Mouse (Mus musculus): Measurements from ENCODE around the gene Hnrnpa3. TPM values are rescaled to one million over a fixed set of nuclear protein-coding genes. Genes with fewer than 3 reads are reported as not detected.
A peak's percentile ranks its signal among the peaks of the same experiment; 100 is the strongest.
"Not testable (repeated sequence)": the region's sequence is repeated elsewhere in the genome, so short reads cannot be mapped to it uniquely, and the experiment has no call there.

Gene Hnrnpa3
- polyA plus RNA-seq, 1 experiment from 2014 or later: 86.9 TPM

DNA sequence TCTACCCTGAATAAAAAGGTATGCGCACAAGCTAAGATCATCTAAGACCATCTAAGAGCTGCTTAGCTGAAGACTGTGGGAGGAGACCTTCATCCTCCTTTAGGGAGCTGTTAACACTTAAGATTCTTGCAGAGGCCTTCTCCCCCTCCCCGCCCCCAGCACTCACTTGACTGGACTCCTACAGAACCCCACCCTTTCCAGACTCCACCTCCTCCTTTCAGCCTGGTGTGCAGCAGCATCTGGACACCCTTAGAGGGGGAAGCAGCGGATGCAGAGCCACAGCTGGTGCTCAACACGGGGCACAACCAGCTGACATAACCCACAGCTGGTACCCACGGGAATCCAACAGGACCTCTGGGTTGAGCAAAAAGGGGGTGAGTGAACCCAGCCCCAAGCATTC lies 25.3 kb upstream of the Hnrnpa3 start:
- WGBS (ENCODE audit: insufficient replicate concordance): 77% methylated on average over 5 of the region's 5 CpGs
- Histone ChIP-seq H3K4me2 (ENCODE audit: low read depth, low read length) (no peak overlapping the region), H3K27me3 (ENCODE audit: insufficient read depth, low read length) (no peaks in the 10 kb centered on the region), H3K9ac (replicated peaks) (no peak overlapping the region), H3K4me3 (ENCODE audit: low read depth, low read length) (no peak overlapping the region), H3K9me3 (ENCODE audit: low read length) (no peaks in the 10 kb centered on the region), H3K4me1 (ENCODE audit: insufficient read depth) (peaks cover 23% of the 10 kb centered on the region), H3K27ac (ENCODE audit: low read depth) (peak overlapping the region; percentile 80), H3K36me3 (replicated peaks; ENCODE audit: insufficient read depth, low read length) (no peaks in the 10 kb centered on the region)
- ATAC-seq: no peak
- DNase-seq: peak; percentile 37
- no peak for TF ChIP-seq EP300 (IDR thresholded peaks at IDR 0.05; ENCODE audit: low read depth)
- TF ChIP-seq CTCF (IDR thresholded peaks at IDR 0.05; ENCODE audit: low read depth): no peak

DNA sequence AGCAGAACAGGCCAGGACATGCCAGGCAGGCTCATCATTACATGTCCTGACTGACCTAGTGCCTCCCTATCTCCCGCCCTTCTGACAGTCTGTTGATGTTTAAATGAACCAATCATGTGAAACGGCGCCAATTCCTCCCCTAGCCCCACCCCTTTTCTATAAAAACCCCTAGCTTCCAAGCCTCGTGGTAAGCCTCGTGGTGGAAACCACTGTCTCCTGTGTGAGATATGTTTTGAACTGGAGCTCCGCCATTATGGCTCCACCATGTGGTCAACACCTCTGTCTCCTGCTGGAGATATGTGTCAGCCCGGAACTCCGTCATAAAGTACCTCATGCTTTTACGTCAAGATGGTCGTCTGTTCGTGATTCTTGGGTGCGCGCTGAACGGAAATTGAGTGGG lies 24.6 kb upstream of the Hnrnpa3 start:
- not testable (repeated sequence) for H3K27me3 ChIP-seq (ENCODE audit: insufficient read depth, low read length); H3K4me3 ChIP-seq (ENCODE audit: low read depth, low read length); H3K36me3 ChIP-seq (replicated peaks; ENCODE audit: insufficient read depth, low read length); H3K4me2 ChIP-seq (ENCODE audit: low read depth, low read length); ATAC-seq; DNase-seq; H3K27ac ChIP-seq (ENCODE audit: low read depth); H3K9me3 ChIP-seq (ENCODE audit: low read length); H3K9ac ChIP-seq (replicated peaks)
- H3K4me1 ChIP-seq (ENCODE audit: insufficient read depth): peaks cover 23% of the 10 kb centered on the region
- 0 out of 2 replicates have a peak, but pooled peaks have one; percentile 18 for TF ChIP-seq CTCF (IDR thresholded peaks at IDR 0.05; ENCODE audit: low read depth)
- WGBS (ENCODE audit: insufficient replicate concordance): 79% methylated on average over 14 of the region's 14 CpGs

DNA sequence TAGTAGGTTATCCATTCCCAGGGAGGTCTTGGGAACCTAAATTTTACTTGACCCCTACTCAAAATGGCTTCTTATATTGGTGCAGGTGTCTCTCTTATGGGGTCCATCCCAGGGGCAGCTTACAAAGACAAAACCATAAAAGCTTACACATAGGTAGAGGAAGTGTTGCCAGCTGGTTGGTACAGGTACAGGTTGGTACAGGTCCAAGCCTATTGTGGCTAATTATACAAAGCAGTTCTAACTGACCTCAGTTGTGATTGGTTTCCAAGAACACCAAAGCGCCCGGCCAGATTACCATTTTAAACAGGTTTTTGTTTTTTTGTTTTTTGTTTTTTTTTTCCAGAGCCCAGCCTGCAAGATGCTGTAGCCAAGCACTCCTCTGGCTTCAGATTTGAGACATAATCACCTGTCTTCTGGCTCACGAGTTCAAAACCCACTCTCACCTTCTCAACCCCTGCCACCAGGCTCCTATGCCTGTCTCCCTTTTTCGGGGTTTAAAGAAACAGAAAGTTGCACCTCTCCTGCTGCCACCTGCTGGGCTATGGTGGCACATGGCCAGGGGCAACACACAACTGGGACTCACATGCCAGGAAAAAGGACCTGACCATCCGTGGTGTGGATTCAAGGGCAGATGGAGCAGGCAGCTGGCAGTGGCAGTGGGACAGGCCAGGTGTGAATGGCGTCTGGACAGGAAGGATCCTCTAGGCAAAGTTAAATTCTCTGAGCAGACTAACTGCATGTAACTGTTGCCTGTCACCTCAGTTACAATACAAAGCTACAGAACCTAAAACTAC lies 22.6 kb upstream of the Hnrnpa3 start:
- DNase-seq: peak; percentile 63
- 52% methylated on average over 6 of the region's 6 CpGs for WGBS (ENCODE audit: insufficient replicate concordance)
- peak overlapping the region; percentile 69 for H3K27ac ChIP-seq (ENCODE audit: low read depth)

DNA sequence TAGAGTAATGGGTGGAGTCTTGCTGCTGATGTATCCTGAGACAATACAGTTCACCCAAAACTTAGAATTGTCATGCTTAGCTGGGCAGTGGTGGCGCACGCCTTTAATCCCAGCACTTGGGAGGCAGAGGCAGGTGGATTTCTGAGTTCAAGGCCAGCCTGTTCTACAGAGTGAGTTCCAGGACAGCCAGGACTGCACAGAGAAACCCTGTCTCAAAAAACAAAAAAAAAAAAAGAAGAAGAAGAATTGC lies 22.1 kb upstream of the Hnrnpa3 start:
- H3K27me3 ChIP-seq (ENCODE audit: insufficient read depth, low read length); ATAC-seq; H3K36me3 ChIP-seq (replicated peaks; ENCODE audit: insufficient read depth, low read length); H3K4me3 ChIP-seq (ENCODE audit: low read depth, low read length); H3K4me2 ChIP-seq (ENCODE audit: low read depth, low read length); DNase-seq; H3K9me3 ChIP-seq (ENCODE audit: low read length); H3K9ac ChIP-seq (replicated peaks): not testable (repeated sequence)
- Histone ChIP-seq H3K27ac (ENCODE audit: low read depth) (peak overlapping the region; percentile 69), H3K4me1 (ENCODE audit: insufficient read depth) (peaks cover 23% of the 10 kb centered on the region)
- WGBS (ENCODE audit: insufficient replicate concordance): 81% methylated on average over 2 of the region's 2 CpGs

More for the DNA sequence above, 22.6 kb upstream of the Hnrnpa3 start:
- Histone ChIP-seq H3K4me3 (ENCODE audit: low read depth, low read length) (no peak overlapping the region), H3K9ac (replicated peaks) (no peak overlapping the region; the same call in 1 of the 2 replicates), H3K36me3 (replicated peaks; ENCODE audit: insufficient read depth, low read length) (no peaks in the 10 kb centered on the region), H3K27me3 (ENCODE audit: insufficient read depth, low read length) (no peaks in the 10 kb centered on the region), H3K4me1 (ENCODE audit: insufficient read depth) (peaks cover 23% of the 10 kb centered on the region), H3K4me2 (ENCODE audit: low read depth, low read length) (no peak overlapping the region), H3K9me3 (ENCODE audit: low read length) (no peaks in the 10 kb centered on the region)
- peak; percentile 74 for TF ChIP-seq CTCF (IDR thresholded peaks at IDR 0.05; ENCODE audit: low read depth)
- no peak for TF ChIP-seq EP300 (IDR thresholded peaks at IDR 0.05; ENCODE audit: low read depth)
- peak; percentile 38 for ATAC-seq

DNA sequence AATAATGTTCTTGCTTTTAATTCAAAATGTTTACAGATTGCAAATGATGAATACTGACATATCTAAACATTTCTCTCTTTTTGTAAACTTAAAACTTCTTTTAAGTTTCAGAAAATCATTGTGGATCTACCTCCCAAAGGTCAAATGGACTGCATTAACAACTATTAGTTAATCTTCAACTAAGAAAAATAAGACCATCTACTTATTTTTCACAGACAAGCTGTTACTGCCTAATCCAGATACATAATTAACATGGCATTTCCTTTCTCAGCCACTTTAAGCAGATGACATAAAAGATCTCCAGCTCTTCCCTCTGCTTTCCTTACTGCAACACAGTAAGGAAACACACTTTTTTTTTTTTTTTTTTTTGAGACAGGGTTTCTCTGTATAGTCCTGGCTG lies 21.7 kb upstream of the Hnrnpa3 start:
- Histone ChIP-seq H3K4me1 (ENCODE audit: insufficient read depth) (peaks cover 23% of the 10 kb centered on the region), H3K4me3 (ENCODE audit: low read depth, low read length) (no peak overlapping the region), H3K9ac (replicated peaks) (no peak overlapping the region), H3K4me2 (ENCODE audit: low read depth, low read length) (no peak overlapping the region), H3K36me3 (replicated peaks; ENCODE audit: insufficient read depth, low read length) (no peaks in the 10 kb centered on the region), H3K27ac (ENCODE audit: low read depth) (peak overlapping the region; percentile 94), H3K9me3 (ENCODE audit: low read length) (no peaks in the 10 kb centered on the region), H3K27me3 (ENCODE audit: insufficient read depth, low read length) (no peaks in the 10 kb centered on the region)
- no peak for ATAC-seq
- no peak for TF ChIP-seq CTCF (IDR thresholded peaks at IDR 0.05; ENCODE audit: low read depth)
- TF ChIP-seq EP300 (IDR thresholded peaks at IDR 0.05; ENCODE audit: low read depth): no peak
- no peak for DNase-seq

DNA sequence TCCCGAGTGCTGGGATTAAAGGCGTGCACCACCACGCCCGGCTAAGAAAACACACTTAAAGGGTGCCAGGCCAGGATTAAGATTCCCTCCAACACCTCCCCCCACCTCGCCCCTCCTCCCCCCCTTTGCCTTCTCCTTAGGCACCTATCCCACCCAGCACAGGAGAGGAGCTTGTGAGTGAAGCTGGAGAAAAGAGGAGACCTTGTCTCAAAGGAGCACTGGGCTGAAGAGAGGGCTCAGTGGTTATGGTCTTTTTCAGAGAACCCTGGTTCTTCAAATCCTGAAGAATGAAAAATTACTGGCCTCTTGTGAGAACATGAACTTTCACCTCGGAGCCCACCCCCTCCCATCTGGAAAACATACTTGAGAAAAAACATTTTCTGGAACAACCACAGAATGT lies 21.2 kb upstream of the Hnrnpa3 start:
- Histone ChIP-seq H3K4me1 (ENCODE audit: insufficient read depth) (peaks cover 23% of the 10 kb centered on the region), H3K27ac (ENCODE audit: low read depth) (peak overlapping the region; percentile 94)
- H3K4me2 ChIP-seq (ENCODE audit: low read depth, low read length); H3K4me3 ChIP-seq (ENCODE audit: low read depth, low read length); H3K27me3 ChIP-seq (ENCODE audit: insufficient read depth, low read length); H3K9me3 ChIP-seq (ENCODE audit: low read length); H3K36me3 ChIP-seq (replicated peaks; ENCODE audit: insufficient read depth, low read length); H3K9ac ChIP-seq (replicated peaks); DNase-seq: not testable (repeated sequence)
- WGBS (ENCODE audit: insufficient replicate concordance): 78% methylated on average over 6 of the region's 6 CpGs
- ATAC-seq: peak; percentile 41; the same call in 1 of the 2 replicates

DNA sequence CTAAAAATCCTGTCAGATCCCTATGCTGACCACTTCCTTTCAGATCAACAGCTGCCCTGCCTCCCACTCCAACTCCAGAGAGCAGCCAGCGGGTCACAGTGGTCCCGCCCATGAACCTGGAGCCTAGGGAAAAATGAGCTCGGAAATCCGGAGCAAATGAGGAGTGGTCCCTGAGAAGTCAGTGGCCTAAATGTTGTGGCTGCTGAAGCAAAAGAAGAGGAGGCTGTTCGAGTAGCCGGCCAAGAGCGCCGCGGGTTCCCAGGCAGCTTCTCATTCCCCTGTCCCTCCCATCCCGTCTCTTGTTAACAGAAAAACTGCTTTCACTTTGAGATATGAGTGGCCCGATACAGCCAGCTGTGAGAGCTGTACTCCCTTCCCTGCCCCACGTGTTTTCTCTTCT lies 19.5 kb upstream of the Hnrnpa3 start:
- not testable (repeated sequence) for H3K27me3 ChIP-seq (ENCODE audit: insufficient read depth, low read length); H3K9ac ChIP-seq (replicated peaks); DNase-seq; H3K9me3 ChIP-seq (ENCODE audit: low read length); ATAC-seq; H3K36me3 ChIP-seq (replicated peaks; ENCODE audit: insufficient read depth, low read length)
- H3K27ac ChIP-seq (ENCODE audit: low read depth): peak overlapping the region; percentile 81
- 3% methylated on average over 11 of the region's 12 CpGs for WGBS (ENCODE audit: insufficient replicate concordance)
- H3K4me1 ChIP-seq (ENCODE audit: insufficient read depth): peaks cover 17% of the 10 kb centered on the region
- H3K4me3 ChIP-seq (ENCODE audit: low read depth, low read length): peak overlapping the region; percentile 22; the same call in 1 of the 2 replicates
- peak overlapping the region; percentile 38; the same call in 1 of the 2 replicates for H3K4me2 ChIP-seq (ENCODE audit: low read depth, low read length)

DNA sequence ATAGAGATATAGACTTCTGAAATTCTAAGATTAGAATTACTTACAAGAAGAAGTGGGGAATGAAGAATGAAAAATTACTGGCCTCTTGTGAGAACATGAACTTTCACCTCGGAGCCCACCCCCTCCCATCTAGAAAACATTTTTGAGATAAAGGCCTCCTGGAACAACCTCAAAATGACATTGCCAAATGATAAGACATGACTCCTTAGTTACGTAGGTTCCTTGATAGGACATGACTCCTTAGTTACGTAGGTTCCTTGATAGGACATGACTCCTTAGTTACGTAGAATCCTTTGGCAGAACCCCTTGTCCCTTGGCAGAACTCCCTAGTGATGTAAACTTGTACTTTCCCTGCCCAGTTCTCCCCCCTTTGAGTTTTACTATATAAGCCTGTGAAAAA lies 16.7 kb upstream of the Hnrnpa3 start:
- not testable (repeated sequence) for H3K4me3 ChIP-seq (ENCODE audit: low read depth, low read length); H3K9ac ChIP-seq (replicated peaks); H3K4me2 ChIP-seq (ENCODE audit: low read depth, low read length); H3K27ac ChIP-seq (ENCODE audit: low read depth); H3K27me3 ChIP-seq (ENCODE audit: insufficient read depth, low read length); H3K9me3 ChIP-seq (ENCODE audit: low read length); ATAC-seq; DNase-seq; H3K4me1 ChIP-seq (ENCODE audit: insufficient read depth); H3K36me3 ChIP-seq (replicated peaks; ENCODE audit: insufficient read depth, low read length)
- 31% methylated on average over 4 of the region's 4 CpGs for WGBS (ENCODE audit: insufficient replicate concordance)

Data from liver, postnatal 0 days (tissue).